Mouse (Mus musculus) cerebellum, postnatal 14 days (tissue): ENCODE results near the gene Pknox2.

ENCODE experiments used
- DNase-seq, 2 experiments: peaks; one replicate each; pipeline ENCODE4 v3.0.0; 2021; ENCODE audit warnings: mixed read lengths in 2 of 2

Pknox2 gene

DNA sequence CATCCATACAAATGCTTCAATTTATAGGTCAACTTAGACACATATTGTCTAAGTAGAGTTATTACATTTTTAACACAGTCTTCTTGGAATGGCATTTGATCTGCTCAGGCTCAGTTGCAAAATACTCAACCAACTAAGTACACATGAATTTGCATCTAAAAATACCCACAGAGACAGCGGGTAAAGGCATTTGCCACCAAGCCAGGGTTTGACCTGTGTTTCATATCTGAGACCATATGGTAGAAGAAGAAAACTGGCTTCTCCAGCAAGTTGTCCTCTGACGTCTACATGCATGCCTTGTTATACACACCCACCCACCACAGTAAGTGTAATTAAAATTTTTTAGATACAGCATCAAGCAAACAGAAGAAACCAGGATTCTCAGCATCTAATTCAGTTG is 273.4 kb downstream of the Pknox2 start:
- DNase-seq, result no peak

DNA sequence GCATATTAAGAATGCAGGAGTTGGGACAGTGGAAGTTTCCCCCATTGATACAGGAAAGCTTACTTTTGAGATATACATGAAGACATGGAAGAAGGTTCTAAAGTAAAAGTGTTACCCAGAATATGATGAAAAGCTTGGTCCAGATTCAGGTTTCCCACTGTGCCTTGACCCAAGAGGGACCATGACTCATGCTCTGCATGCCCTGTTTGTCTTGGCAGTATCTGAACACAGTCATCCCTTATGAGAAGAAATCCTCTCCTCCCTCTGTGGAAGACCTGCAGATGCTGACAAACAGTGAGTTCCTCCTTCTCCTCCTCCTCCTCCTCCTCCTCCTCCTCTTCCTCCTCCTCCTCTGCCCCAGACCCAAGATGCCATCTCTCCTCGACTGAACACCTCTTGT is 276.9 kb downstream of the Pknox2 start:
- peak in 1 of 2 experiments; percentile 46 for DNase-seq

DNA sequence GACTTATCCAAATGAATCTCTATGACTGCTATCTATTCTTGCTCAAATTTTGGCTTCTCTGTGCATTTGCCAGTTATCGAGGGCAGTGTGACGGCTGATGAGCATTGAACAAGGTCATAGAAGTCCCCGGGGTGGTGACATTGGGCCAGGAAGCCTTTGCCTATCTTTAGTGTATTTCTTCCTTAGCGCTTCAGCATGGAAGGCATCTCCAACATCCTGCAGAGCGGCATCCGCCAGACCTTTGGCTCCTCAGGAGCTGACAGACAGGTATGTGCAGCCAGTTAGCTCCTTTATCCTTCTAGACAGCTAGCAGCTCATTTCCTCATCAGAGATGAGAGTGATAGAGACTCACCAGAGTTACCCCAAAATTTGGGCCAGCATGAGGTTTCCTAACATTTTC is 278.5 kb downstream of the Pknox2 start:
- DNase-seq, result no peak

DNA sequence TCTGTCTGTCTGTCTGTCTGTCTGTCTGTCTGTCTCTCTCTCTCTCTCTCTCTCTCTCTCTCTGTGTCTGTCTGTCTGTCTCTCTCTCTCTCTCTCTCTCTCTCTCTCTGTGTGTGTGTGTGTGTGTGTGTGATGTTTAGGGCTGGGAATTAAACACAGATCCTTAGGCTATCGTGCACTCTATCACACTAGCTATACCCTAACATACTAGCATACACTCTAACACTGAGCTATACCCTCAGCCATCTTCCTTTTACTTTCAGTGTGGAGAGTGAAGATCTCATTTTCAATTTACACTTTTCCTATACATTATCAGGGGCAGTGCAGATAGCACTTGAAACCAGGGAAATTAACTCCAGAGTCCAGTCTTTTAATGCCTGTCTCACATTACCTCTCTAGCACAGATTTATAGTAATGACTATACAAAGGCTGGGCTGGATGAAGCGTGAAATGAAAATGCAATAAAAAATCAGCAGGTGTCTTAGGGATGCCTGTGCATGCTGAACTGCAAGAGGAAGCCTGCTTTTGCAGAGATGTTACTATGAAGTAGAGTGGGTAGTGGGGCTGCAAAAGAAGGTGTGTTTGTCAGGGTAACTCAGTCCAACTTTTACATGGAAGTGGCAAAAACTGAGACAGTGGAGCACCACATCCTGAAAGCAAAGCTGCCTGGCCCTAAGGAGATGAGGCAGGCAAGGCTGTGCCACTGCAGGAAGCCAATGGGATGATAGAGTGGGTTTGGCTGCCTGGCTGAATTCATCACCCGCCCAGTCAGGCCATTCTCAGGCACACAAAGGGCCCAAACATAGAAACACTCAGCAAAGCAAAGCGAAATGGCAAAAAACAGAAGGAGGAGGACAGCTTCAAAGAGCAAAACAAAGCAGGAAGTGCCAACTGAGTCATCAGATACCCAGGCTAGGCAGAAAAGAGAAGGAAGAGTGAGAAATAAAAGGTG is 282.1 kb downstream of the Pknox2 start:
- no peak for DNase-seq

DNA sequence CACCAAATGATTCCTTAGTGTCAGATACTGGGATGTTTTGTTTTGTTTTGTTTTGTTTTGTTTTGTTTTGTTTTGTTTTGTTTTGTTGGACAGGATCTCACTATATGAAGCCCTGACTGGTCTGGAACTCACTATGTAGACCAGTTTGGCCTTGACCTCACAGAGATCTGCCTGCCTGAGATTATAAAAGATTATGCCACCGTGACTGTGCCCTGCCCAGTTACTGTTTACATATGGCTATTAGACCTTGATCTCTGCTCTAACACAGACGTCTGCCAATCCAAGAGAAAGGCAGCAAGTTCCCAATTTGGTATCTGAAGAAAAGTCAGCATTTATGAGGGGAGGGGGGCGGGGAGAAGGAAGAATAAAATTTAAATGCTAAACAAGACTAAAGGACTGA is 283.5 kb downstream of the Pknox2 start:
- no peak for DNase-seq

DNA sequence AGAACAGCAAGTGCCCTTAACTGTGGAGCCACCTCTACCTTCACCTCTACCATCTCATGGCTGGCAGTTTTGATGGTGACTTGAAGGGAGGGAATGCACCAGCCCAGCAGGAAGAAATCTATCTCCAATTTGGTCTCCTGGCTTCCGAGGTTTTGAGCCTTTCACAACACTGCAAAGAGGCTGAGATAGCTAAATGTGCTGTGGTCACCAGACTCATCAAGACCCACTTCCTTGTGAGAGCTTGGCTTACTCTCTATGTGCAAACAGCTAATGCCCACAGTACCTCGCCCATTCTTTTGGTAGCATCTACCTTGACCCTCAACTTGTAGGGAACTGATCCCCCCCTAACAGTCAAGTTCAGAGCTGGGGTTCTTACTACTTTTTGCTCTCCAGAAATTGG is 284.6 kb downstream of the Pknox2 start:
- DNase-seq, result no peak

DNA sequence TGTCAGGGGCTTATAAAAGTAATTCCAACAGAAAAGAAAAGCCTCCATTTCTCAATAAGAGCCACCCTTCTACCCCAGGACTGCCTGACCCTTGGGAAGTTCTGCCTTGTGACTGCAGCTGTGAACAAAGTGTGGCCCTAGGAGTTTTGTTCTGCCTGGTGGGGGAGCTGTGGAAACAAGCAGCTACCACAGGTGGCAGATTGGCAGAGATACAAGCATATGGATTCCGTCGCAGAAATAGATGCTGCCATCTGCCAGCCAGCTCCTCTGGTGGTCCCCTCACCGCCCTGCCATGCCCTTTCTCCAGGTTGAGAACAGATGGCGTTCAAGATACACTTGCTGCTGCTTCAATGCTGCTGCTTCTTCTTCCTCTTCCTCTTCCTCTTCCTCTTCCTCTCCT is 288.5 kb downstream of the Pknox2 start:
- DNase-seq, result peak; percentile 89 to 93

DNA sequence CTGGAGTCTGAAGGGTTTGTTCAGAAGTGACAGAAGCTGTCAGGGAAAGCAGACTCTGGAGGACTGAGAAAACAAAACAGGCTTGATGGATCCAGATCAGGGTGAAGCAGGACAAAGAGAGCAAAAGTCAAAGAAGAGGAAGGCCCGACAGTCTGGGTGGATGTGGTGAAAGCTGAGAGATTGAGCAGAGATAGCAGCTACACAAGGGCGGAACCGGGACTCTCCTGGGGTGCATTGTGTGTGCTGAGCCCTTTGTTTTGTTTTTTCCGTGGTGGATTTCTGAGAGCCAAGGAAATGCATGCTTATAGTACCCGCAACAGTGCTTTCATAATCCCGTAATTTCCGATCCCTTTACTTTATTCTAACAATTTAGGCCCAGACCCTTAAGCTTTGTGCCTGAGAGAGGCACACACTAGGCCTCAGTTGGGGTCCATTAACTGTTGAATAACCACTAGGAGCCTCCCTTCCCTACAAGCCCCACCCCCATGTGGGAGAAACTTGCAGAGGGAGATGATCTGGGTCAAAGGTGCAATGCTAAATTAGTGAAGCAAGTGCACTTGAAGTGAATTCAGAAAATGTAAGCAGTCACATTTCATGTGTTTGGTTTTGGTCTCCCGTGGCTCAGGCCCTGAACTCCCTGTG is 289.6 kb downstream of the Pknox2 start:
- DNase-seq, result no peak

DNA sequence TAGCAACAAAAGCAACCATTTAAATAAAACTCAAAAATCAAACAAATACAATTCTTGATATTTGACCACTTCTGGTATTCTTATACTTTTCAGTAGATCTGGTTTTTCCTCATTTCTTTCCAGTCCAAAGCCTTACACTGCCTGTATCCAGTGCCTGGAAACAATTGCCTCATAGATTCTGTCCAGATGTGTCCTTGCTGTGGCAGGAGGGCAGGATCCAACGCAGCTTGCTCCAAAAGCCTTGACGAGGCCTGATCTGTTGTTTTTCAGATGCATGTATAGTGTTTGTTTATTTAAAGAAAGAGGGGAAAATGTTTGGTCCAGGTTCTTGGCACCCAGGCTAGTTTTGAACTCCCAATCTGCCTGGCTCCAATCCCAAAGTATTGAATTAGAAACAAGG is 290.9 kb downstream of the Pknox2 start:
- no peak for DNase-seq

DNA sequence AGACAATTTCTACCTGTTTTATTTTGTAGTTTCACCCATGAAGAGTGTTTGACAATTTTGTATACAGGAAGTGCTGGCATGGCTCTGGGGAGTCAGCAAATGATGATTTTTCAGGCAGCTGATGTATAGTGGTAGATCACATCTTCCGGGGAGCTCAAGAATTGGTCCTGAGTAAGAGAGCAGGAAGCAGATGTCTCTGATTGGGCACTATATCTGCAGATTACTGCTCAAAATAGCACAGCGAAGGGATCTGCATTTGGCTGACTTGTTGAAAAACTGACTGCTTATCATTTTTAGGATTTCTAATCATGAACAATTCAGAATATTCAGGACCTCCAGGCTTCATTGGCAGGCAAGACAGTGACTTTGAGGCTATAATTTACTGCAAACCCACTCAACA is 295.0 kb downstream of the Pknox2 start:
- no peak for DNase-seq

DNA sequence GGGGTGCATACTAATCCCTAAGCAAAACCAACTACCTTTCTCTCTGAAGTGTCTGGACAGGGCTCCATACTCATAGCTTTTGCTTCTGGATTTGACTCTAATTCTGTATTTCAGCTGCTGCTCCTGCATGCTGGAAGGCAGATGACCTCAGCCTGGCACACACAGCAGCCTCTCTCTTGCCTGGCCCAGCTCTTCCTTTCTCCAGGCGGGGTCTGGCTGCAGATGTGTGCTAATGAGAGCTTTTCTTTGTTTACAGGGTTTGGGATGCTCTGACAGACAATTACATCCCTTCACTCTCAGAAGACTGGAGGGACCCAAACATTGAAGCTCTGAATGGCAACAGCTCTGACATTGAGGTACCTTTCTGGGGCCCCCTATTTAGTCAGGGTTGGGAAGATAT is 297.1 kb downstream of the Pknox2 start:
- no peak for DNase-seq

DNA sequence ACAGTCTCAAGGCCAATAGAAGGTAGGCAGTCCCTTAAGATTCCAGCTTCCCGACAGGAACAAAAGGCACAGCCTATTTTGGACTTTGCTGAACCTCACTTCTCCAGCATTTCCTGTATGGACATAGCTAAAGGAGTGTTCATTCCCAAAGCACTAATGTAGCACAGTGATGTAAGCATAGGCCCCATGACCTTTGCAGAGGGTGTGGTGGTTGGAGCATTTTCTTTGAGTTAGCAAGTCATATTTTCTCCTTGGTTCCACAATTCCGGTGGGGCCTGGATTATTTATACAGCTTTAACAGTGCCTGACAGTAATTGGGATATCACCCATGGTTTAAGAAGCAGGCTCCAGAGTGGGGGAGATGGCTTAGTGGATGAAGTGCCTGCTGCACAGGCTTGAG is 298.5 kb downstream of the Pknox2 start:
- no peak for DNase-seq

DNA sequence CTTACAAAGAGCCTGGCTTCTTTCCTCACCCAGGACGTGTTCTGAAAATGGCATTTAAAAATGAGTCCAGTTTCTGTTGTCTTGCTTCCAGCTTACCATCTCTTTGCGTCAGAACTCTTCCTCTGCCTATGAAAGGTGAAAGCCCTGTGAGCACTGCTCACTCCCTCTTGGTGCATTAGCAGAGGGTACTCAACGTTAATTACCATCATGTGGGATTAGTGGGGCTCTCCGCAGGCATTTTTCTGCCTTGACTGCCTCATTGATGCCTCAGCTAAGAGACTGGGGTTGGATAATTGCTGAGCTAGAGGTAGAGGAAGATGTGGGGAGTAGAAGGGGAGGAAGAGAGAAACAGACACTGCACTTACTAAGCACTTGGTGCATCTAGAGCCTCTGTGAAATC is 300.9 kb downstream of the Pknox2 start:
- DNase-seq, result no peak
